ENCODE assay signal across 7 mouse cellular contexts in the genomic region with DNA sequence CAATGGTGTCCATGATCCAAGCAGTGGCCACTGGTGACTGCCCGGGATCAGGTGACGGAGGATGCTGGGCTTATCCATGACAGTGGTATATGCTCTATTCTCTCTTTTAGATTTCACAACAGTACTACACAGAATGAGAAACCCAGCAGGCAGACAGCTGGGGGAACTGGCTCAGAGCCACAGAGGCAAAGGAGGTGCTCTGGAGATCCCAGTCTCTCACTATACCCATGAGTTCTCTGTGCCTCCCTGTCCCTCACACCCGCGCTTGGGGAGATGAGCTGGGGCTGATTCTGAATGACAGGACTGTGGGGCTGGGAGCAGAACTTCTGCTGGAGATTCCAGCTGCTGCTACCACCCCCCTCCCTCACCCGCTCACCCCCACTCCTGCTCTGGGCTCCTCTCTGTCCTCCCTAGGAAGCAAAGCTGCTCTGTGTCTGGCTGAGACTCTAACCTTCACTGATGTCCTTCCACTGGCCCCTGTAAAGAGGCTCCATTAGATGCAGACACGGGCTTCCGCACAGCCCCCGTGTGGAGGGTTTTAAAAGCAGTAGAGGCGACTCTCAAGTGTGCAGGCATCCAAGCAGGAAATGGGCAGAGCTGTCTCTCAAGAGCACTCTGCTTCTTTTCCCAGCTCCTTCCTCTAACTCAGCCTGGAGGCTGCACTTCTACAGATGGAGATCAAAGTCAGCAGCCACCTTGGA.
A peak's percentile ranks its signal among the peaks of the same experiment; 100 is the strongest.
DNase-seq lines count a peak whose midpoint lies in the region; ATAC-seq and TF ChIP-seq lines count a peak whose summit lies in the region.

No protein-coding gene starts in this region.

- no peak overlapping the region for H3K4me2 ChIP-seq in liver, postnatal 0 days (ENCODE audit: low read depth, low read length)
- no peak overlapping the region for H3K4me2 ChIP-seq in liver, embryonic 12.5 days
- H3K4me2 ChIP-seq in midbrain, postnatal 0 days (ENCODE audit: low read depth, low read length, poor library complexity, severe bottlenecking) = no peak overlapping the region

- H3K27me3 ChIP-seq in liver, postnatal 0 days (ENCODE audit: insufficient read depth, low read length) = no peaks in the 10 kb centered on the region
- no peaks in the 10 kb centered on the region for H3K27me3 ChIP-seq in liver, embryonic 12.5 days (replicated peaks)
- no peaks in the 10 kb centered on the region for H3K27me3 ChIP-seq in midbrain, postnatal 0 days (ENCODE audit: insufficient read depth, low read length)

- no peak overlapping the region for H3K27ac ChIP-seq in liver, postnatal 0 days (ENCODE audit: low read depth)
- H3K27ac ChIP-seq in liver, embryonic 12.5 days = no peak overlapping the region
- H3K27ac ChIP-seq in midbrain, postnatal 0 days (ENCODE audit: low read depth, low read length) = no peak overlapping the region

- H3K9me3 ChIP-seq in liver, postnatal 0 days (ENCODE audit: low read length) = no peaks in the 10 kb centered on the region
- H3K9me3 ChIP-seq in liver, embryonic 12.5 days (replicated peaks) = no peaks in the 10 kb centered on the region
- no peaks in the 10 kb centered on the region for H3K9me3 ChIP-seq in midbrain, postnatal 0 days (ENCODE audit: low read length)

- ATAC-seq in liver, postnatal 0 days = no peak
- ATAC-seq in liver, embryonic 12.5 days = no peak
- 0 out of 2 replicates have a peak, but pooled peaks have one; percentile 31 for ATAC-seq in midbrain, postnatal 0 days (ENCODE audit: low FRiP score)

- TF ChIP-seq CTCF in liver, postnatal 0 days (IDR thresholded peaks at IDR 0.05; ENCODE audit: low read depth) = peak; percentile 28
- peak; percentile 53 for TF ChIP-seq CTCF in midbrain, postnatal 0 days (IDR thresholded peaks at IDR 0.05)

- no peak for DNase-seq in liver, postnatal 0 days
- DNase-seq in forelimb bud, embryonic 11.5 days (ENCODE audit: low read depth, low spot score) = peak; percentile 42
- DNase-seq in layer of hippocampus, adult 8-10 months (ENCODE audit: low spot score in 2 of 2) = peak; percentile 37 to 43
- no peak for DNase-seq in midbrain, postnatal 0 days (ENCODE audit: low spot score)
- DNase-seq in cerebellum, postnatal 25 days = no peak
- DNase-seq in c-Kit-positive CD71-positive TER-119-positive erythroid progenitor cells, embryonic 14.5 days (ENCODE audit: low spot score) = no peak

- TF ChIP-seq EP300 in liver, postnatal 0 days (IDR thresholded peaks at IDR 0.05; ENCODE audit: low read depth) = no peak

- H3K9ac ChIP-seq in liver, postnatal 0 days (replicated peaks) = no peak overlapping the region
- no peak overlapping the region for H3K9ac ChIP-seq in liver, embryonic 12.5 days
- H3K9ac ChIP-seq in midbrain, postnatal 0 days (replicated peaks; ENCODE audit: low read length, poor library complexity, severe bottlenecking) = no peak overlapping the region

- H3K4me1 ChIP-seq in liver, postnatal 0 days (ENCODE audit: insufficient read depth) = no peaks in the 10 kb centered on the region
- H3K4me1 ChIP-seq in liver, embryonic 12.5 days = no peaks in the 10 kb centered on the region
- H3K4me1 ChIP-seq in midbrain, postnatal 0 days (ENCODE audit: insufficient read depth, low read length) = peaks cover 8% of the 10 kb centered on the region

- 53% methylated on average over 9 of the region's 9 CpGs for WGBS in liver, postnatal 0 days (ENCODE audit: insufficient replicate concordance)
- 38% methylated on average over 9 of the region's 9 CpGs for WGBS in liver, embryonic 12.5 days (ENCODE audit: insufficient replicate concordance)
- WGBS in midbrain, postnatal 0 days = 52% methylated on average over 9 of the region's 9 CpGs

- H3K36me3 ChIP-seq in liver, postnatal 0 days (replicated peaks; ENCODE audit: insufficient read depth, low read length) = no peaks in the 10 kb centered on the region
- H3K36me3 ChIP-seq in liver, embryonic 12.5 days = no peaks in the 10 kb centered on the region
- no peaks in the 10 kb centered on the region for H3K36me3 ChIP-seq in midbrain, postnatal 0 days (ENCODE audit: insufficient read depth, low read length)

- H3K4me3 ChIP-seq in liver, postnatal 0 days (ENCODE audit: low read depth, low read length) = no peak overlapping the region
- H3K4me3 ChIP-seq in liver, embryonic 12.5 days = no peak overlapping the region
- H3K4me3 ChIP-seq in midbrain, postnatal 0 days (ENCODE audit: low read depth, low read length) = no peak overlapping the region

Comparison
In these comparisons a context has a peak if more than half of its experiments do, and no peak if none do; other contexts are left out.
1. DNase-seq: peak in forelimb bud, embryonic 11.5 days (single experiment) and layer of hippocampus, adult 8-10 months (2 of 2); none in liver, postnatal 0 days (single experiment), midbrain, postnatal 0 days (single experiment), cerebellum, postnatal 25 days (0 of 2) and c-Kit-positive CD71-positive TER-119-positive erythroid progenitor cells, embryonic 14.5 days (single experiment).